Mouse (Mus musculus) urinary bladder, adult 2 months (tissue): Measurements from ENCODE around the gene Rfc2. TPM values are rescaled to one million over a fixed set of nuclear protein-coding genes. Genes with fewer than 3 reads are reported as not detected.
A peak's percentile ranks its signal among the peaks of the same experiment; 100 is the strongest.

Experiments
- DNase-seq: peaks from one replicate; pipeline ENCODE4 v3.0.0; 2022; ENCODE audit warnings: low spot score
- polyA plus RNA-seq: library from polyadenylated mRNA; depleted of rRNA; stranded (reverse); fragments of >200 nt; gene quantifications from 2 replicates; pipeline ENCODE4 v1.2.3, GENCODE M21; 2012

The Rfc2 gene
- polyA plus RNA-seq, 1 experiment: 82.6 TPM

DNA sequence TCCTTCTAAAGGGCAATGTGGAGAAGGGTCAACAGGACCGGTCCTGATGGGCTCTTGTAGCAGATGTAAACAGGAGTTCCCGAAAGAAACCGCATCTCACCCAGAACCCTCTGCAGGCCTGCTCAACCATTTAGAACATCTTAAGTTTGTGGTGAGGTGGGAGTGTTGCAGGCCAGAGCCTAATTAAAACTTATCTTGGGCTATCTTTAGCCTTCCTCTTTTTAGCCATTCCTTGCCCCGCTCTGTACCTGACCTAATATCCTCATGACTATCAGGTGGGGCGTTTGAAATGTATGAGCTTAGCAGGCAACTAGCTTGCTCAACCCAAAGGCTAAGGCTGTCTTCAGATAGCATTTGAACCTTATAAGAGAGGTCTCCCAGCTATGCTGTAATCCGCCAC lies 15.5 kb upstream of the Rfc2 start:
- no peak for DNase-seq

GRCm38 (mm10) chr5:134567445-134567844 lies 13.7 kb upstream of the Rfc2 start:
- no peak for DNase-seq

GRCm38 (mm10) chr5:134568030-134568429 lies 13.1 kb upstream of the Rfc2 start:
- no peak for DNase-seq

DNA sequence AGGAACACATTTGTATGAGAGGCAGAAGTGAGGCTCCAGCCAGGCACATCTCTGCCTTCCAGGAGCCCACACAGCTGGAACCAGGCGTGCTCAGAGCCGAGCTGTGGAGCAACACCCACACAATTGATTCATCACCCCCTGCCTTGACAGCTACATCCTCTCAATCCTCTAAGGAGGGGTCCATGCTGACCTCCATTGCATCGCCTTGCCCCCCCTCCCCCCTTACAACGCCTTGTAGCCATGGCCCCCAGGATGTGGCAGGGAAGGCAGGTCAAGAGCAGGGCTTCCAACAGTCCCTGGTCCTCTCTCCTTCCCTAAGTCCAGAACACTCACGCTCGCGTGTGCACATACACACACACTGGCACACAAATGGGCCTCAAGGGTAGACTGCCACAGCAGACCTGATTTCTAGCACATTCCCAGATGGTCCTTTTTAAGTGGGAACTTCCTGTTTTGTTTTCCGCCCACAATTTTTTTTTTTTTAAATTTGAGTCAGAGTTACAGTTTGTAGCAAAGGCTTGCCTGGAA lies 12.1 kb upstream of the Rfc2 start:
- DNase-seq: no peak

GRCm38 (mm10) chr5:134571730-134572507 lies 9.2 kb upstream of the Rfc2 start:
- no peak for DNase-seq

- DNase-seq: no peak
These were observed 8.5 kb upstream of the Rfc2 start for GRCm38 (mm10) chr5:134572508-134573214.

DNA sequence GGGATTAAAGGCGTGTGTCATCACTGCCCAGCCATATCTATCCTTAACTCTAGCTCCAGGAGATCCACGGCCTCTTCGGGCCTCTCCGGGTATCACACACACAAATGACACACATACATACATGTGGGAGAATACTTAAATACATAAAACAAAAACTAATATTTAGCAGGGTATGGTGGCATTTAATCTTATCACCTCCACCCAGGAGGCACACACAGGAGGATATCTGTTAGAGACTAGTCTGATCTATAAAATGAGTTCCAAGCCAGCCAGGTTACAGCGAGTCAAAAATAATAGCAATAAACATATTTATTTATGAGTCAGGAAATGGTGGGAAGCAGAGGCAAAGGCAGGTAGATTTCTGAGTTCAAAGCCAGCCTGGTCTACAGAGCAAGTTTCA lies 5.3 kb upstream of the Rfc2 start:
- no peak for DNase-seq

DNA sequence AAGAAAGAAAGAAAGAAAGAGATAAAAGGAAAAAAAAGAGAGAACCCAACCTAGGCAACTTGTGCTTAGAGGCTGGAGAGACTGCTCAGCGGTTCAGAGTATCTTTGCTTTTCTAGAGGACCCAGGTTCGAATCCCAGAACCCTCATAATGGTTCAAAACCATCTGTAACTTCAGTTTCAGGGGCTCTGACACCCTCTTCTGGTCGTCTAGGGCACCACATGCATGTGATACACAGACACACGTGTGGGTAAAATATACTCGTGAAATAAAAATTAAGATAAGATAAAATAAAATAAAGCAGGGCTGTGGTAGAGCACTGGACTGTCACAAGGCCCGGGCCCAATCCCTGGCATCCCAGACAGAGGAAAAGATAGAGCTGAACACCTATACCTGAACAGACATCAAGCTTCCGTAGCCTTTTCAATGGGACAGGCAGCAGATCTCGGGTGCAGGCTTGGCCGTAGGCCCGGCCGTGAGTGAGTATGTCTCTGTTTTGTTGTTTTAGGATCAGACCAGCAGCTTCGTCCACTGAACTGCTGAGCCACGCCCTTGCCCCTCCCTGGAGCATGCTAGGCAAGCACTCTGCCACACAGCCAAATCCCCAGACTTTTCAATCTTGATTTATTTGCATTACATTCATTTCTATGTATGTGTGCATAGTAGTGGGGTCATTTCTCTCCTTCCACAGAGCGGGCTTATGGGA lies 4.5 kb upstream of the Rfc2 start:
- no peak for DNase-seq

DNA sequence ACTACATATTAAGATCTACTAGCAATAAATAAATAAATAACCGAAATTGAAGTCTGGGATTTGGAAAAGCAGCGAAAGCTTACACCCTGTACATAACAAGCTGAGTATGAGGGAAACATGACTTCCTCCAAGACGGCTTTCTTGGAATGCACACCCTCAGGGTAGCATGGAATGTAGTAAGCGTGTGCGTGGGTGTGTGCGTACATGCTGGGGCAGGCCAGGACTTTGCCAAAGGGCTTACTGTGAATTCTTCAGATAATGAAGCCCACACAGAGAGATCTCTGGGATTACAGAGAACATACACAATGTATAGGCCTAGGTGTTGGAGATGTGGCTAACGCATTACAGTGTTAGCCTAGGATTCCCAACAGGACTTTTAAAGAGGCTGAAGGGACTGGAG lies 3.6 kb upstream of the Rfc2 start:
- DNase-seq: no peak

DNA sequence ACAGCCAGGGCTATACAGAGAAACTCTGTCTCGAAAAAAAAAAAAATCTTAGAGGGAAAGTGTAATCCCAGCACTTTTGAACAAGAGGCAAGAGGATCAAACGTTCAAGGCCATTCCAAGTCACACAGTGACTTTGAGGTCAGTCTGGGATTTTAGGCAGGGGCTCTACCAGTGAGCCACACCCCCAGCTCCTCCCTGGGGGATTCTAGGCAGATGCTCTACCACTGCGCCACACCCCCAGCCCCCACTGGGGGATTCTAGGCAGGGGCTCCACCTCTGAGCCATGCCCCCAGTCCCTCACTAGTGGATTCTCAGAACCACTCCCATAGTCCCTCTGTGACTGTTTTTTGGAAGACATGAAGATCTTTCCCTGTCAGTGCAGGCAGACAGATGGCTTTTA lies 2.0 kb upstream of the Rfc2 start:
- no peak for DNase-seq

DNA sequence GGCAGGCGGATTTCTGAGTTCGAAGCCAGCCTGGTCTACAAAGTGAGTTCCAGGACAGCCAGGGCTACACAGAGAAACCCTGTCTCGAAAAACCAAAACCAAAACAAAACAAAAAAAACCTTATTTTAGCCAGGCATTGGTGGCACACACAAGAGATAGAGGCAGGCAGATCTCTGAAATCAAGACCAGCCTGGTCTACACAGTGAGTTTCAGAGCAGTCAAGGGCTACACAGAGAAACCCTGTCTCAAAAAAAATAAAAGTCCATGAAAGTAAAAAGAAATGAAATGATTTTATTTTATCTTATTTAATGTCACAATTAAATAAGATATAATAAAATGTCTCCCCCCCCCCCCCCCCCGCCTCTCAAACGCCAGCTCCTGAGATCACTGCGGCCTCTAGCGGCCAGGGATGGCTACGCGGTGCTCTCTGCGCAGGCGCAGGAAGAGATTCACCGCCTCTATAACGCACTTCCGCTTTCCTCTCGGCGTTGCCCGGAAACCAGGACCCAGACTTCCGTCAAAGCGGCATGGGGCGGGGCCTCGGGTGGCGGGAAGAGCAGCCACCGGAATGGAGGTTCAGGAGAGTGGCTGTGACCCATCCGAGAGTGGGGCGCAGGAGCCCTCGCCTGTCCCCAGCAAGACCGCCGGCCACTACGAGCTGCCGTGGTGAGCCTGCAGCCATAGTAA lies 1.2 kb downstream of the Rfc2 start:
- DNase-seq: peak; percentile 84

DNA sequence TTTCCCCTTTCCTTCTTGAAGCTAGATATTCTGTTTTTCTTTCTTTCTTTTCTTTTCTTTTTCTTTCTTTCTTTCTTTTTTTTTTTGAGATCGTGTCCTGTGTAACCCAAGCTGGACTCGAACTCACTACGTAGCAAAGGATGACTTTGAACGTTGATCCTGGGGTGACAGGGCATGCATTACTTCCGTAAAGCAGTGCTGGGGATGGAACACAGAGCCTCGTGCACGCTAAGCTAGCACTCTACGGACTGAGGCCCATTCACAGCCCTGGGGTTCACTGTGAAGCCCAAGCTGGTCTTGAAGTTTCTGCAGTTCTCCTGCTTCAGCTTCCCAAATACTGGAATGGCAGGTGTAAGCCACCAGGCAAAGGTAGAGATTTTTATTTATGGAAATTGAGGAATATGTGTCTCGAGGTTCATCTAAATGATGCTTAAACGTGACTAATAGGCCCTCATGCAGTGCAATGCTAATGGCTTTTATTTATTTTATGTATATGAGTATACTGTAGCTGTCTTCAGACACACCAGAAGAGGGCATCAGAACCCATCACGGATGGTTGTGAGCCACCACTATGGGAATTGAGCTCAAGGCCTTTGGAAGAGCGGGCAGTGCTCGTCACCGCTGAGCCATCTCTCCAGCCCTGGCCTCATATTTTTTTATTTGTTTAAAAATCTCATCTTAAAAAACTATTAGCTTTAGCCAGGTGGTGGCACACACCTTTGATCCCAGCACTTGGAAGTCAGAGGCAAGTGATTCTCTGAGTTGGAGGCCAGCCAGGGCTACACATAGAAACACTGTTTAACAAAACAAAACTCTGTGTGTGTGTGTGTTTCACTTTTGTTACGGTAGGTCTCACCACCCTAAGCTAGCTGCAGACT lies 2.1 kb downstream of the Rfc2 start:
- no peak for DNase-seq

DNA sequence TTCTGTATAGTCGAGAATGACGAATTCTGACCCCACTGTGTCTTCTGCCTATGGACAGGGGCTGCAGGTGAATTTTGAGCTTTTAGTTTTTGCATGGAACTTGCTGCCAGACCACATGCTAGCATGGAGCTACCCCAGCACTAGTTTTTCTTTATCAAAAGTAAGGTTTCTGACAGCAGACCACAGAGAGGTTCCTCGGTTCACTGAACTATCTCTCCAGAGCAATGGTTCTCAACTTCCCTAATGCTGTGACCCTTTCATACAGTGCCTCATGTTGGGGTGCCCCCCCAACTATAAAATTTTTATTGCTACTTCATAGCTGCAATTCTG lies 2.7 kb downstream of the Rfc2 start:
- DNase-seq: no peak

DNA sequence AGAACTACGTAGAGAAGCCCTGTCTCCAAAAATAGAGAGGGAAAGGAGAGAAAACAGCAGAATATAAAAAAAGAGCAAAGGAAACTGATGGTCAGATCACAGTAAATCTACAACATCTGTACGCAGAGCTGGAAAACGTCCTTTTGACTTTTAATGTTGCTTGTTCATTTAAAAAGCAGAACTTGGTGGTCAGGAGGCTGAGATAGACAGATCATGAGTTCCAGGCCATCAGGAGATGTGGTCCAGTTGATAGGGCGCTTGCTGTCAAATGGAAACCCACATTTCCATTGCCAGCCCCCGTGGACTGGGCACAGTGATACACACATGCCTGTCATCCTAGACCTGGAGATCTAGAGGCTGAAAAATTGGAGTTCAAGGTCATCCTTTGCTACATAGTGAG lies 3.6 kb downstream of the Rfc2 start:
- no peak for DNase-seq

DNA sequence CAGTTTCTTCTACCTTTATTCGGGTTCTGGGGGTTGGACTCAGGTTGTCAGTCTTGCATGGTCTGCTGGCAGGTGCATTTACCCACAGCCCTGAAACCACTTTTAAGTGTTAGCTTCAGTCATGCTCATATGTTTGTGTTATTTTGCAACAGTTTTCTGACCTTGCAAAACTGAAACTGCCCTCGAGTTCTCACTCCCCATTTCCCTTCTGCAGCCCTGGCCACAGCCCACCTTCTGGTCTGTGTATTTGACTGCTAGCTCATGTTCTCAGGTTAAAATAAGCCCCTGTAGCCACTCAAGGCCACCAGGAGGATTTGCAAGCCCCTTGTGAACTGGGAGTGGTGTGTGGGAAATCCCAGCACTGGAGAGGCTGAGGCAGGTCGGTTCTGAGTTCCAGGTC lies 8.7 kb downstream of the Rfc2 start:
- no peak for DNase-seq

DNA sequence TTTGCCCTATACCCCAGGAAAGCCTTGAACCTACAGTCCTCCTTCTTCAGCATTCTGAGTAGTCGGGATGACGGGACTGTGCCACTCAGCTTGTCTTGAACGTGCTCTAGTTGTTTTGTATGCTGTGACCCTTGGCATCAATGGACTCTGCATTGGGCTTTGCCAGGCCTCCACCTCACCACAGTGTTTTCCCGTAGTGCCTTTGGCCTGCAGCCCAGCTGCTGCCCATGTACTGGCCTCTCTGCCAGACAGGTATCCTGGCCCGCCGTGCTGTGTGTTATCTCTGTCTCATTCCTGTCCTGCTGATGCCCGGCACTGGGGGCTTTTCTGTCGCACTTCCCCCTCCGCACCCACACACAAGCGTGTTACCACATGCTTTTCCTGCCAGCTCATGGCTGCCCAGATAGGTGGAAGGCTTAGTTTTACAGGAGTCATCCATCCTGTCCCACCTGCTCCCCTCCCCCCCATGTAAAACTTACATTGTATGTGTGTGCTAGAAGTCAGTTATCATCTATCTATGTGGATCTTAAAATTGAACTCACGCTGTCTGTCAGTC lies 10.9 kb downstream of the Rfc2 start:
- DNase-seq: no peak

GRCm38 (mm10) chr5:134593093-134593492 lies 11.9 kb downstream of the Rfc2 start:
- DNase-seq: no peak

DNA sequence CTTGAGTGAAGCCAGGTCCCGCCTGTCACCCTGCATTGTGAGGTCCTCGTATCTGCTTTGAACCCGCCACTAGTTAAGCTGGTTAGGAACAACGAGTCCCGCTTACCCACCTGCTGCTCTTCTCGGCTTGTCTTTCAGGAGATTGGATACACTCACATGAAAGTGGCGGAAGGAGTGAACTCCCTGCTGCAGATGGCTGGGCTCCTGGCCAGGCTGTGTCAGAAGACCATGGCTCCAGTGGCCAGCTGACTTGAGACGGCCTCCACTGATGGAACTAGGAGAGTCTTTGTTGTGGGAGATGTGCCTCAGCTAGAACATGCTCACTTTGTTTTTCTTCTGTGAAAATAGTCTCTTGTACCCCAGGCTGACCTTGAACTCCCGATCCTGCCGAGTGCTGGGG lies 16.5 kb downstream of the Rfc2 start:
- DNase-seq: no peak

GRCm38 (mm10) chr5:134604376-134604775 lies 23.2 kb downstream of the Rfc2 start:
- DNase-seq: no peak

DNA sequence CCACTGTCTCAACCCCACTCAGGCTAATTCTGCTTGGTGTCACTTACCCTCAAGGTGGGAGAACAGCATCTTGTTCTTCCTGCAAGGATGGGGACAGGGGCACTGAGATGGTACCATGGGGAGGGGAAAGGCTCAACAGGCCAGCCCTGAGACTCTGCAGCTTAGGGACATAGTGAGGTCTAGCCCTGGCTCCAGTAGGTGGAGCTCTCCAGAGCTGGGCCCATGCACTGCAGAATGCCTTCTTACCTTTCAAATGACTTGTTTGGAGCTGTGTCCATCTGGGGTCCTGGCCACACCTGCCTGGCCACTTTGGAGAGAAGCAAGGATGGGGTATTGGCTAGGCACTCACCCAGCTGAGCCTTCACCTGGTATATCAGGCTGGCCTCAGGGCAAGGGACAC lies 25.1 kb downstream of the Rfc2 start:
- DNase-seq: no peak

GRCm38 (mm10) chr5:134607121-134607520 lies 26.0 kb downstream of the Rfc2 start:
- no peak for DNase-seq
